Mouse (Mus musculus) urinary bladder, postnatal 0 days (tissue): ENCODE results near the gene Gm12185. TPM values are rescaled to one million over a fixed set of nuclear protein-coding genes. Genes with fewer than 3 reads are reported as not detected.

Experiments used
- polyA plus RNA-seq: library from polyadenylated mRNA; unstranded; fragments of >200 nt; fragmentation: Nextera tagmentation; extraction: Ambion mirVana; gene quantifications from 2 replicates; pipeline ENCODE4 v1.2.1, GENCODE M21; 2015

Gm12185 gene
- polyA plus RNA-seq: 0.02 TPM in 1 of 2 replicates, not detected in the other

DNA sequence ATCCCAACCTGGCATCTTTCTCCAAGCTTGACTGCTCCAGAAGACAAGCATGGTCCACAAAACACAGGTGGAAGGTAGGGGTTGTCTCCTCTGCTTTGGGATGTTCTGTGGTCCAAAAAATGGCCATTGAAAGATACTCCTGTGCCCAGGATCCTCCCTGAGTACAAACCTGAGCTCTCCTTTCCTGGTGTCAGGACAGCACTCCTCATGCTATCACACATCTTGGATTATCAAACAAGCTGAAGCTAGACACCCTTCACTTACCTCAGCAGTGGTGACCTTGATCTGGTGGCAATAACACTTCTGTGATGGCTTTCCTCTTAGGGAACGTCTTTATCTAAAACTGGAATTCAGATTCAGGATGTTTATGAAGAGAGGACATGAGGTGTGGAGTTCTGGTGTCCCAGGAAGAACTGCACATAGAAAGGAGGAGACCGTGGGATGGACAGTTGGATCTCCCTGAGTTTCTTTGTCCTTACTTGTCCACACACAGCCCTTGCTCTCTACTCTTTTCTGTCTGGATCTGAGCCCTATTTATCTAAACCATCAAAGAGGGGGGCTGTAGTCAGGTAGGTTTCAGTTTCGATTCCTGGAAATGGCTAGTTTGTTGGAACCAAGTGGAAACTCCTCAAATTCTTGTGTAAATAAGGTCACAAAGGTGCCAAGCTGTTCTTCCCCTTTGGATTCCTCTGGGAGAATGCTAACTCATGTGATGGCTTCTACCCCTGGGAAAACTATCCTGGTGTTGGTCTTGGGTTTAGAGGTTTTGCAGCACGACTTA is at the start of gene Gm12185:
Gm12185 (minus strand) TSS at position 487 of the 781 bp plus-strand sequence.

DNA sequence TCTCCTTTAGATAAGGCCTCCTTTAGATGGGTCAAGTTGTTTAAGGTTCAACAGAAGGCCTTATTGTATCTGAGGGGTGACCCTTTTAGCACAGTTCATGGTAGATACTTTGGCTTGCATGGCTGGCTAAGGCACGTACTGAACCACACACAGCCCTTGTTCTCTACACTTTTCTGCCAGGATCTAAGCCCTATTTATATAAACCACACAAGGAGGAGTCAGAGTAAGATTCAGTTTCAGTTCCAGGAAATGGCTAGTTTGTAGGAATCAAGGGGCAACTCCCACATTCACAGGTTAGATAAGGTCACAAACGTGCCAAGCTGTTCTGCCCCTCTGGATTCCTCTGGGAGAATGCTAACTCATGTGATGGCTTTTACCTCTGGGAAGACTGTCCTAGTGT is 2.0 kb upstream of the Gm12185 start, which contains the start of gene Tgtp1:
Tgtp1 (minus strand) TSS at position 155 of the 400 bp plus-strand sequence.

GRCm38 (mm10) chr11:48979251-48979650 is 12.8 kb downstream of the Gm12185 start, which contains the start of gene 9930111J21Rik1:
Gene 9930111J21Rik1 (minus strand): TSS chr11:48979398.

GRCm38 (mm10) chr11:48978240-48978939 is 13.6 kb downstream of the Gm12185 start, which contains the start of gene Olfr56:
Gene Olfr56 (plus strand): TSS chr11:48978889.

DNA sequence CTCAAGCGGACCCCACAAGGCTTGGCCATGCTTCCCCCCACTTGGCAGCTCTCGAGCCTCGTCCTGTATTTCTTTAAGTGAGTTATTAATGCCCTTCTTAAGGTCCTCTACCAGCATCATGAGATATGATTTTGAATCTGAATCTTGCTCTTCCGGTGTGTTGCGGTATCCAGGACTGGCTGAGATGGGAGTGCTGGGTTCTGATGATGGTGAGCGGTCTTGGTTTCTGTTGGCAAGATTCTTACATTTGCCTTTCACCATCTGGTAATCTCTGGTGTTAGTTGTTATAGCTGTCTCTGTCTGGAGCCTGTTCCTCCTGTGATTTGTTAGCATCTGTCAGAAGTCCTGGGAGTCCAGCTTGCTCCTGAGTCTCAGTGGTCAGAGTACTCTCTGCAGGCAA is 45.9 kb downstream of the Gm12185 start, which contains the start of gene Psme2b:
Psme2b (minus strand) TSS at position 101 of the 400 bp plus-strand sequence.

DNA sequence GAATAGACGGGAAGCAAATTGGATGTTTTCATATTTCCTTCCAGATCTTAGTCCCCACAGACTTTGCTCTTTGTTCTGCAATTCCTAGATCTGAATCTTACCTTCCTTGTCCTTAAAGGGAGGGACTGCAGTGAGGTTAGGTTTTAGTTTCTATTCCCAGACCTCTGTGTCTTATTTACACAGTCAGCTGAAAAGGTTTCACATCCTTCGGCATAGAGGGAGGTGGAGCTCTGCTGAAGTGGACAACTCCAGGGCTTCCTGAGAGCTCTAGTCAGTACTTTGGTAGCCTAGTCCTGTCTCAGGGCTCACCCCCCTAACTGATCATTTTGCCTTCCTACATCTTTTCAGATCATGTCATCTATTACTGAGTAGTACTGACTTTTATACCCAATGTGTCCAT is 90.0 kb downstream of the Gm12185 start, which contains the start of gene Gm5431:
Gm5431 (minus strand) TSS at position 194 of the 400 bp plus-strand sequence.

GRCm38 (mm10) chr11:48871201-48871772 is 120.7 kb downstream of the Gm12185 start, which contains the start of gene Irgm1:
Gene Irgm1 (minus strand): TSS chr11:48871683.

Other genes starting within 250 kb of the Gm12185 start
- 509 and 548 TPM in 2 replicates for gene Rack1, start 191.9 kb downstream of the Gm12185 start, polyA plus RNA-seq
- gene Trim41, start 174.9 kb downstream of the Gm12185 start, polyA plus RNA-seq: 2.9 and 3.3 TPM in 2 replicates
- 6.9 and 9.6 TPM in 2 replicates for gene Trim7, start 166.1 kb downstream of the Gm12185 start, polyA plus RNA-seq
- gene Gm12184, start 165.6 kb downstream of the Gm12185 start, polyA plus RNA-seq: 1.2 and 3.4 TPM in 2 replicates
- 16.1 TPM in 2 replicates for gene Irgm1, start 120.5 kb downstream of the Gm12185 start, polyA plus RNA-seq
- 0.33 and 0.41 TPM in 2 replicates for gene Gm5431, start 90.0 kb downstream of the Gm12185 start, polyA plus RNA-seq
- gene Psme2b, start 46.0 kb downstream of the Gm12185 start, polyA plus RNA-seq: 4.9 and 5.6 TPM in 2 replicates
- gene Olfr56, start 13.3 kb downstream of the Gm12185 start, polyA plus RNA-seq: 0.12 TPM in 1 of 2 replicates, not detected in the other
- gene 9930111J21Rik1, start 12.8 kb downstream of the Gm12185 start, polyA plus RNA-seq: 2.5 and 3.0 TPM in 2 replicates
- gene Tgtp1, start 1.9 kb upstream of the Gm12185 start, polyA plus RNA-seq: 0.85 and 1.6 TPM in 2 replicates
- 2.0 TPM in 2 replicates for gene 9930111J21Rik2, start 59.0 kb upstream of the Gm12185 start, polyA plus RNA-seq
- 0.48 and 0.78 TPM in 2 replicates for gene Tgtp2, start 72.0 kb upstream of the Gm12185 start, polyA plus RNA-seq
- gene Ifi47, start 84.4 kb upstream of the Gm12185 start, polyA plus RNA-seq: 2.9 TPM in 2 replicates
- not detected in 2 replicates for gene Olfr1396, start 122.6 kb upstream of the Gm12185 start, polyA plus RNA-seq
- gene Olfr1395, start 150.0 kb upstream of the Gm12185 start, polyA plus RNA-seq: not detected in 2 replicates
- gene Olfr1394, start 162.2 kb upstream of the Gm12185 start, polyA plus RNA-seq: not detected in 2 replicates
- 0.57 TPM in 2 replicates for gene Btnl9, start 194.9 kb upstream of the Gm12185 start, polyA plus RNA-seq
- gene Zfp62, start 211.1 kb upstream of the Gm12185 start, polyA plus RNA-seq: 15.2 and 16.7 TPM in 2 replicates